ENCODE assay signal across 7 mouse cellular contexts in genomic region chr1:82476256-82476655, GRCm38 (mm10).
DNase-seq lines count a peak whose midpoint lies in the region; ATAC-seq lines count a peak whose summit lies in the region.

No protein-coding gene starts in this region.

- H3K9me3 ChIP-seq in hindbrain, embryonic 11.5 days (ENCODE audit: control insufficient read depth, low read length) = no peaks in the 10 kb centered on the region
- no peaks in the 10 kb centered on the region for H3K9me3 ChIP-seq in midbrain, embryonic 13.5 days

- no peak overlapping the region for H3K27ac ChIP-seq in hindbrain, embryonic 11.5 days (ENCODE audit: low read depth, low read length)
- no peak overlapping the region for H3K27ac ChIP-seq in midbrain, embryonic 13.5 days

- intact Hi-C loops in left cerebral cortex, postnatal 14 days (cut with DNase I) = no loop called here

- H3K27me3 ChIP-seq in hindbrain, embryonic 11.5 days (ENCODE audit: control insufficient read depth, insufficient read depth, low read length) = no peaks in the 10 kb centered on the region
- H3K27me3 ChIP-seq in midbrain, embryonic 13.5 days = no peaks in the 10 kb centered on the region

- H3K4me3 ChIP-seq in hindbrain, embryonic 11.5 days (ENCODE audit: low read depth, low read length) = no peak overlapping the region
- no peak overlapping the region for H3K4me3 ChIP-seq in midbrain, embryonic 13.5 days (replicated peaks)

- peaks cover 2% of the 10 kb centered on the region; the same call in 1 of the 2 replicates for H3K4me1 ChIP-seq in hindbrain, embryonic 11.5 days (replicated peaks; ENCODE audit: control insufficient read depth, insufficient read depth, low read length)
- H3K4me1 ChIP-seq in midbrain, embryonic 13.5 days (replicated peaks) = peaks cover 12% of the 10 kb centered on the region; the same call in 1 of the 2 replicates

- no peak for ATAC-seq in hindbrain, embryonic 11.5 days (ENCODE audit: low FRiP score)
- ATAC-seq in midbrain, embryonic 13.5 days = peak; percentile 47; the same call in 1 of the 2 replicates
- ATAC-seq in activated CD4-positive, CD25-positive, alpha-beta regulatory T cell, adult 4 months = no peak

- peak; percentile 35 to 36 for DNase-seq in left cerebral cortex, postnatal 14 days (ENCODE audit: low spot score in 2 of 2)
- DNase-seq in left cerebral cortex, adult 8-10 months (ENCODE audit: low spot score in 2 of 2) = no peak
- peak; percentile 33 for DNase-seq in R1 (ENCODE audit: low read depth, low spot score)
- DNase-seq in embryo, embryonic 9.5 days (ENCODE audit: extremely low spot score) = peak; percentile 53
- DNase-seq in hindbrain, embryonic 11.5 days (ENCODE audit: low spot score) = peak; percentile 79

- H3K36me3 ChIP-seq in hindbrain, embryonic 11.5 days (ENCODE audit: control insufficient read depth, insufficient read depth, low read length) = no peaks in the 10 kb centered on the region
- no peaks in the 10 kb centered on the region for H3K36me3 ChIP-seq in midbrain, embryonic 13.5 days

- no peak overlapping the region for H3K9ac ChIP-seq in hindbrain, embryonic 11.5 days (ENCODE audit: low read depth, low read length)
- H3K9ac ChIP-seq in midbrain, embryonic 13.5 days (replicated peaks) = no peak overlapping the region

- WGBS in hindbrain, embryonic 11.5 days = 40% methylated on average over 11 of the region's 11 CpGs
- 45% methylated on average over 11 of the region's 11 CpGs for WGBS in midbrain, embryonic 13.5 days

- no peak overlapping the region for H3K4me2 ChIP-seq in hindbrain, embryonic 11.5 days (replicated peaks; ENCODE audit: low read depth, low read length)
- no peak overlapping the region for H3K4me2 ChIP-seq in midbrain, embryonic 13.5 days (replicated peaks)

Comparison
In these comparisons a context has a peak if more than half of its experiments do, and no peak if none do; other contexts are left out.
1. DNase-seq: peak in left cerebral cortex, postnatal 14 days (2 of 2), R1 (single experiment), embryo, embryonic 9.5 days (single experiment) and hindbrain, embryonic 11.5 days (single experiment); none in left cerebral cortex, adult 8-10 months (0 of 2).